Mouse (Mus musculus) heart, embryonic 10.5 days (tissue): ENCODE measurements at regions not wholly inside any gene's neighbourhood (a gene's known extent, or its start where the extent isn't known, plus 50 kb on each side); places are given as distances from the start of the nearest gene placed in this dataset.

ENCODE experiments used
- DNase-seq: peaks from one replicate; pipeline ENCODE4 v3.0.0-alpha.2; 2017; ENCODE audit warnings: low spot score
- H3K27ac ChIP-seq: fragments of 300-500 bp; sonication (generic); 2 replicates; pipeline ENCODE4 v1.5.1; 2016; ENCODE audit warnings: mild to moderate bottlenecking
- H3K27me3 ChIP-seq: fragments of 300-500 bp; sonication (generic); 2 replicates; pipeline ENCODE4 v1.6.1; 2016; ENCODE audit warnings: mild to moderate bottlenecking; ENCODE audit not compliant: poor library complexity, insufficient read depth, severe bottlenecking
- H3K36me3 ChIP-seq: fragments of 300-500 bp; sonication (generic); 2 replicates; pipeline ENCODE4 v1.6.1; 2016; ENCODE audit warnings: mild to moderate bottlenecking, moderate library complexity
- H3K4me1 ChIP-seq: fragments of 300-500 bp; sonication (generic); 2 replicates; pipeline ENCODE4 v1.6.1; 2016; ENCODE audit warnings: mild to moderate bottlenecking
- H3K4me3 ChIP-seq: fragments of 300-500 bp; sonication (generic); 2 replicates; pipeline ENCODE4 v1.5.1; 2016; ENCODE audit warnings: mild to moderate bottlenecking, moderate library complexity
- H3K9me3 ChIP-seq: fragments of 300-500 bp; sonication (generic); 2 replicates; pipeline ENCODE4 v1.6.1; 2016; ENCODE audit warnings: mild to moderate bottlenecking, moderate library complexity
- WGBS: fragments of 180-500 bp; shearing (Covaris S2); methylation state at CpG from one replicate; pipeline ENCODE4 v1.1.7; 2016; 5-methylcytosine and 5-hydroxymethylcytosine counted together

GRCm38 (mm10) chr1:158161111-158161510, 195.0 kb downstream of the Brinp2 start:
- DNase-seq: no peak
- Histone ChIP-seq H3K4me3 (no peak overlapping the region), H3K27me3 (no peaks in the 10 kb centered on the region), H3K9me3 (no peaks in the 10 kb centered on the region), H3K4me1 (no peaks in the 10 kb centered on the region), H3K36me3 (no peaks in the 10 kb centered on the region), H3K27ac (no peak overlapping the region)
- 73% methylated on average over 2 of the region's 2 CpGs for WGBS

GRCm38 (mm10) chr1:158161533-158161932, 194.6 kb downstream of the Brinp2 start:
- DNase-seq: no peak

DNA sequence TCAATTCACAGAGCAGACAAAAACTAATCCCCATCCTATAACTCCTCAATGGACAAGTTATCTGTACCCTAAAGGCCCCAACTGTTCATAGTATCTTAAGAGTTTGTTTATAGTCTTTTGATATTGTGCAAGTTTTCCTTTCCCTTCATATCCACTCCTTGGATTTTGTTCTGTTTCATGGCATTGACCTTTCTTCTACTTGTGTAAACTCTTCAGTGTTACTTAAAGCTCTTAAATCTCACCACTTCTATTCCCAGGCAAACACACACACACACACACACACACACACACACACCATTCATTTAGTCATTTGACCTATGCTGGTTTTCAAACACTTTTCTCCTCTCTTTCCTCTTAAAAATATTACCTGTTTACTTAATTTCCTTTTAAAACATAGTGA, 192.7 kb downstream of the Brinp2 start:
- Histone ChIP-seq H3K4me1 (no peaks in the 10 kb centered on the region), H3K4me3 (no peak overlapping the region), H3K27ac (no peak overlapping the region), H3K9me3 (no peaks in the 10 kb centered on the region), H3K27me3 (no peaks in the 10 kb centered on the region), H3K36me3 (no peaks in the 10 kb centered on the region)
- no peak for DNase-seq

More at GRCm38 (mm10) chr1:158161533-158161932, 194.6 kb downstream of the Brinp2 start:
- Histone ChIP-seq H3K4me1 (no peaks in the 10 kb centered on the region), H3K27me3 (no peaks in the 10 kb centered on the region), H3K27ac (no peak overlapping the region), H3K9me3 (no peaks in the 10 kb centered on the region), H3K36me3 (no peaks in the 10 kb centered on the region), H3K4me3 (no peak overlapping the region)
- 71% methylated on average over 6 of the region's 6 CpGs for WGBS

- H3K36me3 ChIP-seq: no peaks in the 10 kb centered on the region
Observed at GRCm38 (mm10) chr1:158170006-158170405, 186.1 kb downstream of the Brinp2 start.

GRCm38 (mm10) chr1:158180095-158180494, 176.0 kb downstream of the Brinp2 start:
- 64% methylated on average over 4 of the region's 4 CpGs for WGBS
- Histone ChIP-seq H3K9me3 (no peaks in the 10 kb centered on the region), H3K4me3 (no peak overlapping the region), H3K4me1 (no peaks in the 10 kb centered on the region), H3K36me3 (no peaks in the 10 kb centered on the region), H3K27me3 (no peaks in the 10 kb centered on the region), H3K27ac (no peak overlapping the region)
- DNase-seq: no peak

More at GRCm38 (mm10) chr1:158170006-158170405, 186.1 kb downstream of the Brinp2 start:
- no peak overlapping the region for H3K27ac ChIP-seq
- no peaks in the 10 kb centered on the region for H3K27me3 ChIP-seq
- no peak overlapping the region for H3K4me3 ChIP-seq
- 58% methylated on average over 3 of the region's 3 CpGs for WGBS
- no peaks in the 10 kb centered on the region for H3K4me1 ChIP-seq
- no peak for DNase-seq
- no peaks in the 10 kb centered on the region for H3K9me3 ChIP-seq

- H3K4me3 ChIP-seq: no peak overlapping the region
- WGBS: 79% methylated on average over 1 of the region's 1 CpGs
Observed at GRCm38 (mm10) chr1:158181296-158181695, 174.8 kb downstream of the Brinp2 start.

DNA sequence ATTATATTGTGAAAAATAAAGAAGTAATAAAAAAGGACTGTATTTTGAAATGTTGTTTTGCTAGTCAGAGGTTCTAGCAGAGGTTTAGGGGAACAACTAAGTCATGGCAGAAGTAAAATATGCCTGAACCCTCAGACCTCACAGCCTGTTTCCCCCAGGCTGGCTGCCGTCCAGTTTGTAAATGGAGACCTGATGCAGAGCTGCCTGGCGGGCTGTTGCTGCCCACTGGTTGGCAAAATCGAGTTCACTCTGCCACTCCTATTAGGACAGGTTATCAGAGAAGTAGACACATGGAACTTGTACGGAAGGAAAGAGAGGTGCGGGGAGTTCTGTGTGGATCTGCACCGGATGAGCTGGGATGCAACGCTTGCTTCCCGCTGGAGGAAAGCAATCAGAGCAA, 168.5 kb downstream of the Brinp2 start:
- 70% methylated on average over 8 of the region's 8 CpGs for WGBS
- Histone ChIP-seq H3K27me3 (no peaks in the 10 kb centered on the region), H3K36me3 (no peaks in the 10 kb centered on the region), H3K4me3 (no peak overlapping the region), H3K9me3 (no peaks in the 10 kb centered on the region), H3K27ac (no peak overlapping the region), H3K4me1 (no peaks in the 10 kb centered on the region)
- DNase-seq: no peak

More at GRCm38 (mm10) chr1:158181296-158181695, 174.8 kb downstream of the Brinp2 start:
- Histone ChIP-seq H3K9me3 (no peaks in the 10 kb centered on the region), H3K27me3 (no peaks in the 10 kb centered on the region), H3K27ac (no peak overlapping the region), H3K4me1 (no peaks in the 10 kb centered on the region), H3K36me3 (no peaks in the 10 kb centered on the region)
- no peak for DNase-seq

- no peaks in the 10 kb centered on the region for H3K27me3 ChIP-seq
- H3K4me3 ChIP-seq: no peak overlapping the region
- H3K36me3 ChIP-seq: no peaks in the 10 kb centered on the region
- 60% methylated on average over 12 of the region's 12 CpGs for WGBS
- no peak overlapping the region for H3K27ac ChIP-seq
- no peak for DNase-seq
- H3K4me1 ChIP-seq: no peaks in the 10 kb centered on the region
- no peaks in the 10 kb centered on the region for H3K9me3 ChIP-seq
Observed at GRCm38 (mm10) chr1:158192841-158193551, 163.1 kb downstream of the Brinp2 start.

- Histone ChIP-seq H3K4me3 (no peak overlapping the region), H3K4me1 (no peaks in the 10 kb centered on the region), H3K27ac (no peak overlapping the region), H3K9me3 (no peaks in the 10 kb centered on the region), H3K36me3 (no peaks in the 10 kb centered on the region), H3K27me3 (no peaks in the 10 kb centered on the region)
- DNase-seq: no peak
- WGBS: 84% methylated on average over 12 of the region's 12 CpGs
Observed at GRCm38 (mm10) chr1:158193968-158194565, 162.1 kb downstream of the Brinp2 start.
